Mouse (Mus musculus) forelimb bud, embryonic 11.5 days (tissue): ENCODE data around the gene Atg3.

ENCODE experiments used
- DNase-seq: peaks from one replicate; pipeline ENCODE4 v3.0.0-alpha.2; 2012; ENCODE audit warnings: low read depth, low spot score

The Atg3 gene

GRCm38 (mm10) chr16:45204859-45205670 lies 46.5 kb downstream of the Atg3 start:
- DNase-seq: no peak

- DNase-seq: no peak
Observed at GRCm38 (mm10) chr16:45222016-45222415, 63.4 kb downstream of the Atg3 start.

- DNase-seq: no peak
Observed at GRCm38 (mm10) chr16:45222771-45223170, 64.2 kb downstream of the Atg3 start.

- DNase-seq: no peak
Observed at GRCm38 (mm10) chr16:45223648-45224388, 65.2 kb downstream of the Atg3 start, which contains the start of gene Btla. Gene Btla, plus strand, starts transcription at chr16:45224315.

GRCm38 (mm10) chr16:45224431-45225008 lies 65.9 kb downstream of the Atg3 start:
- DNase-seq: no peak

DNA sequence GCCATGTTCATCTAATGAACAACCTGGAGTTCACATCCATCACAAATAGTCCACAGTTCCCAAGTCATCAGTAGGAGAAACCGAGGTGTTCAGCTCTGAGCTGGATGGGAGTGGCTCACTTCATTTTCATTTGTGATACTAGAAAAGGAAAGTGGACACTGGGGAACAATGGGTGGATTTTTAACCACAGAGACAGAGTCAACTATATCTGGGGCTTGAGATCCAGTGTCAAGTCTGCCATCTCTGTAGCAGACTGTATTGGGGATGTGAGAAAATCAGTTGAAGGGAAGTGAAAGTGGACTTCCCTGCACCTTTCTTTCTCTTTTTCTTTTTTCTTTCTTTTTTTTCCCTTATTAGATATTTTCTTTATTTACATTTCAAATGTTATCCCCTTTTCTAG lies 68.4 kb downstream of the Atg3 start:
- DNase-seq: no peak

DNA sequence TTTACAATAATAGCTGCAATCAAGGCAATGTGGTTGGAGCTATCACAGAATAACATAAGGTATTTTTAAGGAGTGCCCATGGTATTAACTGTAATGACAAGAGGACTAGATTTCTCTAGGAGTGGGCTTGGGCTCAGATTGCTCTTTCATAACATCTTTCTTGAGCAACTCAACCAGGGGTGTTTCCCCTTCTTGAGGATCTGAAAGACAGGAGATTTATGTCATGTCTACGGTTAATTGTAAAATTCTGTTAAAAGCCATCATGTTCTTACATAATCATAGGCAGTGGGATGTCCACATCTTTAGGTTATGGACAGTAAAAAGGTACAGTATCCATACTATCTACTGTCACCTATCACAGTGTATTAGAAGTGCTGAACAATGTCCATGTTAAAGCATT lies 72.7 kb downstream of the Atg3 start:
- DNase-seq: no peak

DNA sequence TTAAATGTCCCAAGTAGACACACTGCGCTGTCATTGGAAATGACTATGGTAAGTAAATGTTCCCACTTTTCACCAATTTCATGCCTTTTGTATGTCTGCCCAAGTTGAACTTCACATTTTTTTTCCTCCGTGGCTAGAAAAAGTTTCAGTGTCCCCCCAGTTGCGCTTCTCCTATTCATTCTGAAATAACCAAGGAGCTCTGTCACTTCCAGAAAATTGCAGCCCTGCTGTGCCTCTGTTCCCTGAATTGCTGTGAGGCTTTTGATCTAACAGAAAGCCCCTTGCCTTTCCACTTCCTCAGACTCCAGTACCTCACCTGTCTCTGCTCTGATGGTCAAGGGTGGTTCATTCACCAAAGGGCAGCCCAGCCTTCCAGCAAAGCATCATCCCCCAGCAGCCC lies 74.4 kb downstream of the Atg3 start:
- no peak for DNase-seq
